Mouse (Mus musculus) lung, embryonic 14.5 days (tissue): ENCODE measurements around the gene Oit1. TPM values are rescaled to one million over a fixed set of nuclear protein-coding genes. Genes with fewer than 3 reads are reported as not detected.

Experiments
- ATAC-seq: fragments of 200-750 bp; cut with Nextera tagmentation; 2 replicates; pipeline ENCODE4 v1.8.0; 2017; ENCODE audit warnings: mild to moderate bottlenecking, moderate TSS enrichment, moderate library complexity; ENCODE audit not compliant: insufficient read depth
- DNase-seq: peaks from one replicate; pipeline ENCODE4 v3.0.0-alpha.2; 2015
- H3K27ac ChIP-seq: fragments of 300-500 bp; sonication (generic); 2 replicates; pipeline ENCODE4 v1.5.1; 2014; ENCODE audit warnings: low read depth, mild to moderate bottlenecking, moderate library complexity
- H3K27me3 ChIP-seq: fragments of 300-500 bp; sonication (generic); 2 replicates; pipeline ENCODE4 v1.6.1; 2014; ENCODE audit warnings: low read length, control low read depth; ENCODE audit not compliant: insufficient read depth
- H3K36me3 ChIP-seq: fragments of 300-500 bp; sonication (generic); 2 replicates; pipeline ENCODE4 v1.6.1; 2014; ENCODE audit warnings: control low read depth; ENCODE audit not compliant: insufficient read depth
- H3K4me1 ChIP-seq: fragments of 300-500 bp; sonication (generic); 2 replicates; pipeline ENCODE4 v1.6.1; 2014; ENCODE audit warnings: antibody characterized with exemption, control low read depth; ENCODE audit not compliant: insufficient read depth
- H3K4me2 ChIP-seq: fragments of 300-500 bp; sonication (generic); 2 replicates; pipeline ENCODE4 v1.6.1; 2014; ENCODE audit warnings: mild to moderate bottlenecking
- H3K4me3 ChIP-seq: fragments of 300-500 bp; sonication (generic); 2 replicates; pipeline ENCODE4 v1.5.1; 2014; ENCODE audit warnings: low read depth, low read length
- H3K9ac ChIP-seq: fragments of 300-500 bp; sonication (generic); 2 replicates; pipeline ENCODE4 v1.6.1; 2014
- H3K9me3 ChIP-seq: fragments of 300-500 bp; sonication (generic); 2 replicates; pipeline ENCODE4 v1.6.1; 2016; ENCODE audit warnings: low read depth, low read length, control low read depth
- CTCF ChIP-seq: IDR thresholded peaks from 2 replicates; pipeline ENCODE4 v1.5.1; 2016; ENCODE audit warnings: antibody characterized with exemption, low read depth
- WGBS: fragments of 180-500 bp; shearing (Covaris S2); extraction: QIAGEN DNeasy Blood & Tissue Kit; methylation state at CpG from one replicate; pipeline ENCODE4 v1.1.7; 2014; 5-methylcytosine and 5-hydroxymethylcytosine counted together
- polyA plus RNA-seq: library from polyadenylated mRNA; unstranded; fragments of >200 nt; fragmentation: Nextera tagmentation; extraction: Ambion mirVana; gene quantifications from 2 replicates; pipeline ENCODE4 v1.2.1, GENCODE M21; 2014

Gene Oit1
- polyA plus RNA-seq, 1 experiment from 2014 or later, result 0.43 TPM

DNA sequence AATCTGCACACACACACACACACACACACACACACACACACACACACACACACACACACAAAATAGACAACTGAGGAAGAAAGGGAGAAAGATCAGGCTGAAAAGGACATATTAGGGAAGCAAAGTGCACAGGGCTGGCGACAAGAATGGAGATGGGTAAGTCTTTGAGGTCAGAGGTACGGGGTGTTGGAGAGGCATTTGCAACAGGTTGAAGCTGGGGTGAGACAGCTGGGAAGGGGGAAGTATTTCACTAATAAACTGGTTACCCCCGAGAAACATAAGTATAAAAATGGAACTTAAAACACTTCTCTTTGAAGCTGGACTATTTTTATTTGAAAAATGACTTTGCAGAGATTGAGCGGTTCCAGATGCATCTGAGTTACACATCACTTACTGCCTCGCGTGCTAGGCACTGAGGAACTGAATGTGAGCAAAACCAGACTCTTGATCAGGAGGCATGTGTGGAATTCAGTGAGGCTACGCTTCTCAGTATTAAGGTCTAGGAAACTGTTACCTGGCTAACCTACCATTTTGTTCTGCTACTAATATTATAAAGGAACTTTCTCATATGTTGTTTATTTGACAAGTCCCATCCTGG lies 17.2 kb upstream of the Oit1 start:
- 55% methylated on average over 7 of the region's 7 CpGs for WGBS
- no peak for TF ChIP-seq CTCF
- no peaks in the 10 kb centered on the region for H3K27me3 ChIP-seq
- DNase-seq (no peak), ATAC-seq (no peak)
- H3K9me3 ChIP-seq, result no peaks in the 10 kb centered on the region
- no peak overlapping the region for H3K4me2 ChIP-seq
- H3K4me3 ChIP-seq, result no peak overlapping the region
- H3K36me3 ChIP-seq, result no peaks in the 10 kb centered on the region
- H3K9ac ChIP-seq, result no peak overlapping the region
- no peak overlapping the region for H3K27ac ChIP-seq
- no peaks in the 10 kb centered on the region for H3K4me1 ChIP-seq

DNA sequence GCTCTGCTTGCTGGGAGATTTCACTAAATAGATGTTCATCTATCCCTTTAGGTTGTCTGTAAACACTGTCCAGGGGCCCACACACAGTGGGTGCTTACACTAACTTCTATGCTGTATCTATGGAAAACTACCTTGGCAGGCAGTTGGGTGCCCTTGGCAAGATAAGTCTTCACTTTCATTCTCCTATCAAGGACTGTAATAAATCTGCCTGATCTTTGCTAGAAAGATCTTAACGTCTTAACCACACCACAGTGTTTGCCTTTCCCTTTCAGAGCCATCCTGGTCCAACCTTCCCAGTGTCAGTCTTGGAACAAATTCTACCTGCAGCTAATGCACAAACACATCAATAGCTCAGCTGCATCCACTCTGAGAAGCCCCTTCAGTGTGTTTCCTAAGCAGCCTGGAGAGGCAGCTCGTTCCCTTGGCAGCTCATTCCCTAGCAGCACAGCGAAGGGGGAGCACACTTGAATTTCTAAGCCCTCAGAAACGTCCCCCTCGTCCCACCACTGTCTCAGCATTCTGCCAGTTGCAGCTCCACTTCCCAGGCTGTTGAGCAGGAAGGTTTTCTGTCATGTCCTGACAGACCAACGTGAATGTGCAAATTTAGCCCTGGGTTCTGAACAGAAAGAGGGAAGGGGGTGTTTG lies 13.7 kb upstream of the Oit1 start:
- Histone ChIP-seq H3K36me3 (no peaks in the 10 kb centered on the region), H3K4me2 (no peak overlapping the region), H3K9me3 (no peaks in the 10 kb centered on the region), H3K9ac (no peak overlapping the region), H3K4me1 (no peaks in the 10 kb centered on the region), H3K4me3 (no peak overlapping the region), H3K27me3 (no peaks in the 10 kb centered on the region), H3K27ac (no peak overlapping the region)
- DNase-seq (no peak), ATAC-seq (no peak)
- WGBS, result 44% methylated on average over 6 of the region's 6 CpGs
- TF ChIP-seq CTCF, result no peak

DNA sequence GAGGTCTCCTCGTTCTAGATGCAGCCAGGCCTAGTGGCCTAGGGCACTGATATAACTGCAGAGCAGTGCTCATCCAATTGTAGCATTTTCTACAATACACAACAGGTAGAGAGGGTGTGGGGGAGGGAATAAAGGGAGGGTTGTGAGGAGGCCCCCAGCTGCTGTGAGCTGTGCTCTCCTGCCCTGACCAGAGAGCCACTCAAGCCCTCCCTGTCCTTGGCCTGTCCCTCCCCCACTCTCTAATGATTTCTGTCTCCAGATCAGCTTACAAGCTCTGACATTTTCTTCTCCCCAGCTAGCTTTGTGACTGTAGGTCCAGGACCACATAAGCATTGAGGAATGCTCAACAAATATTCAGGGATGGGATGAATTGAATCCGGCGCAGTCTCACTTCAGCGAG lies 9.2 kb downstream of the Oit1 start:
- no peak overlapping the region for H3K4me3 ChIP-seq
- DNase-seq (no peak), ATAC-seq (no peak)
- H3K4me2 ChIP-seq, result no peak overlapping the region
- H3K4me1 ChIP-seq, result no peaks in the 10 kb centered on the region
- H3K9me3 ChIP-seq, result no peaks in the 10 kb centered on the region
- no peaks in the 10 kb centered on the region for H3K27me3 ChIP-seq
- no peaks in the 10 kb centered on the region for H3K36me3 ChIP-seq
- 77% methylated on average over 4 of the region's 4 CpGs for WGBS
- TF ChIP-seq CTCF, result no peak
- H3K27ac ChIP-seq, result no peak overlapping the region
- H3K9ac ChIP-seq, result no peak overlapping the region

DNA sequence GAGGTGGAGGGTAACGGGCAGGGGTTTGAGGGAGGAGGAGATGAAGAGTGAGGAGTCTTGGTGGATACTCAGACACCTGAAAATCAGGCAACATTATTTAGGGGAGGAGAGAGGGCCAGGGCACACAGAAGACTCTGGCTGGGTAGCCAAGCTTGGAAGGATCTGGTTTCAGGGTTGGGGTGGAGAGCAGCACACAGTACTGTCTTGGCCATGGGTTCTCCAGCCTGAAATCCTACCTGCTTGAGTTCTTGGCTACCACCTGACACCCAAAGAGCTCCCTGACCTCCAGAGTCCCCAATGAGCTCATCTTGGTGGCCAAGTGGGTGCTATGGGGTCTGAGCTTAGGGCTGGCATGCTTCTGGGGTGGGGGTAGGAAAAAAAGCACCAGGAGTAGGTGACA lies 9.7 kb downstream of the Oit1 start:
- Histone ChIP-seq H3K4me2 (no peak overlapping the region), H3K9me3 (no peaks in the 10 kb centered on the region), H3K4me1 (no peaks in the 10 kb centered on the region), H3K9ac (no peak overlapping the region), H3K36me3 (no peaks in the 10 kb centered on the region), H3K27ac (no peak overlapping the region), H3K4me3 (no peak overlapping the region), H3K27me3 (no peaks in the 10 kb centered on the region)
- WGBS, result 83% methylated on average over 1 of the region's 1 CpGs
- no peak for TF ChIP-seq CTCF
- ATAC-seq (no peak), DNase-seq (no peak)

DNA sequence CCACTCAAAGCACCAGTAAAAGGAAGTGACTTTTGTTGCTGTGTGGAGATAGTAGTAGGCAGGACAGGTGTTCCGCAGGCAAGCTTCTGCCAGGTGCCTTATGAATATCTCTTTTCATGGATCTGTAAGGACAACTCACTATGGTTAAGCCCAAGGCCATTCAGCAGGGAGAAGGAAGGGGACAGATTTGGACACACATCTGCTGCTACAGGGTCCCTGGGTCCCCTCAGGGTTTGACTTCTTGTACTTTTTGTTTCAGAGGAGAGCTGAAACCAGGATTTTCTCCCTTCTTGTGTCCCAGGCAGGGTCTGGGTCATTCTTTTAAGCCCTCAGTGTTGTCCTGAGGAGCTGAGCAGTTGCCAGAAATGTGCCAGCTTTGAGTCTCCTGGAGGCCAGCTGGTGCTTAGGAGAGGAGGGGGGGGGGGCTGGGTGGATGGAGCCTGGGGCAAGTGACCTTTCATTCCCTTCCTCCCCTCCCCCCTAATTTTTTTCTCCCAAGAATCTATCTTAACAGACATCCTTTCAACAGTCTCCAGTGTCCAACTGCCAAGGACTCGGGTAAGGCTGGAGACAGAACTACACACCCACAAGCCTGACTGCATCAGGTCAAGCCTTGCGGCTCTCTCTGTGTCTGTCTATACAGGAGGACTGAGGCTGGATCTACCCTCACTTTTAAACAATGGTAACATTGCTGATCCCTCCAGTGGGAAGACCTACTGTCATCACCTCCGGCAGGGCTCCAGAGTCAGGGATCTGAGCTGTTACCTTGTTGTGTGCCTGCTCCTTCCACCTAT lies 10.6 kb downstream of the Oit1 start:
- 34% methylated on average over 4 of the region's 4 CpGs for WGBS
- TF ChIP-seq CTCF, result no peak
- H3K27ac ChIP-seq, result no peak overlapping the region
- H3K36me3 ChIP-seq, result no peaks in the 10 kb centered on the region
- H3K9me3 ChIP-seq, result no peaks in the 10 kb centered on the region
- no peak for ATAC-seq
- no peak overlapping the region for H3K9ac ChIP-seq
- no peak for DNase-seq
- H3K27me3 ChIP-seq, result no peaks in the 10 kb centered on the region
- no peak overlapping the region for H3K4me3 ChIP-seq
- no peak overlapping the region for H3K4me2 ChIP-seq
- H3K4me1 ChIP-seq, result no peaks in the 10 kb centered on the region

DNA sequence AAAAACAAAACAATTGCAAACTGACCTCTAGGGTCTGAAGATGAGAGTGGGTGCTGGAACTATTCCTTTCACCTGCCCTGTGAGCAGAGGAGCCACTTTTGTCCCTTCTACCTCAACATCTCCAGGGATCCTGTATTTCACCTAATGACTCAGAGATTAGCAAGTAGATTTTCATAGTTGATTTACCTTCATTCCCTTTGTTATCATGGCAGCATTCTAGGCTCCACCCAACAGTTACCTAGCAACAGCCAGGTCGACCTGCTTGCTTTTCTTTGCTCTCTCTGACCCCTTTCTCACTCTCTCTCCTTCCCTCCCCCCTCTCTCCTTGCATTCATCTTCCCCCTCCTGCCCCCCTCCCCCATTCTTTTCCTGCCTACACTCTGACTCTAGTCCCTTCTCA lies 11.4 kb downstream of the Oit1 start:
- 0% methylated on average over 1 of the region's 1 CpGs for WGBS
- DNase-seq, result no peak
- H3K27ac ChIP-seq, result no peak overlapping the region
- no peak for TF ChIP-seq CTCF
- H3K4me2 ChIP-seq, result no peak overlapping the region
- H3K27me3 ChIP-seq, result no peaks in the 10 kb centered on the region
- H3K9me3 ChIP-seq, result no peaks in the 10 kb centered on the region
- H3K4me3 ChIP-seq, result no peak overlapping the region
- no peaks in the 10 kb centered on the region for H3K4me1 ChIP-seq
- no peak for ATAC-seq
- H3K9ac ChIP-seq, result no peak overlapping the region
- H3K36me3 ChIP-seq, result no peaks in the 10 kb centered on the region

DNA sequence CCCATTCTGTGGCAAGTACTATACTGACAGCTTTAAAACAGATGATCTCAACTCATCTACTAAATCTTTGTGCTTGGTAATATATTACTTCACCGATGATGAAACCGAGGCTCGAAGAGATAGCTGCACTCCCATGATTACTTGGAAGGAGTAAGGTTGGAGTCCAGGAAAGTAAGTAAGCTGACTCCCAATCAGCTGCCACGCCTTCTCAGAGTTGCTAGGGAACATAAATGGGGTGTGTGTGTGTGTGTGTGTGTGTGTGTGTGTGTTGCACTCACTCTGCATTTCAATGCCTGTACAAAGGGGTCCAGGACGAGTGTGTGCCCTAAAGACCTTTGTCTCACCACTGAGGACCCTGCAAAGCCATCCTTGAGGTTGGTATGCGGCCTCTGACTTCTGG lies 12.7 kb downstream of the Oit1 start:
- Histone ChIP-seq H3K4me3 (no peak overlapping the region), H3K36me3 (no peaks in the 10 kb centered on the region), H3K9me3 (no peaks in the 10 kb centered on the region), H3K4me1 (no peaks in the 10 kb centered on the region), H3K9ac (no peak overlapping the region), H3K27ac (no peak overlapping the region), H3K4me2 (no peak overlapping the region), H3K27me3 (no peaks in the 10 kb centered on the region)
- ATAC-seq (no peak), DNase-seq (no peak)
- no peak for TF ChIP-seq CTCF
- WGBS, result 67% methylated on average over 6 of the region's 6 CpGs
